Mouse (Mus musculus): ENCODE data around the gene Gm10392. TPM values are rescaled to one million over a fixed set of nuclear protein-coding genes. Genes with fewer than 3 reads are reported as not detected.

Gene Gm10392
- polyA plus RNA-seq, 1 experiment from 2014 or later: not detected

DNA sequence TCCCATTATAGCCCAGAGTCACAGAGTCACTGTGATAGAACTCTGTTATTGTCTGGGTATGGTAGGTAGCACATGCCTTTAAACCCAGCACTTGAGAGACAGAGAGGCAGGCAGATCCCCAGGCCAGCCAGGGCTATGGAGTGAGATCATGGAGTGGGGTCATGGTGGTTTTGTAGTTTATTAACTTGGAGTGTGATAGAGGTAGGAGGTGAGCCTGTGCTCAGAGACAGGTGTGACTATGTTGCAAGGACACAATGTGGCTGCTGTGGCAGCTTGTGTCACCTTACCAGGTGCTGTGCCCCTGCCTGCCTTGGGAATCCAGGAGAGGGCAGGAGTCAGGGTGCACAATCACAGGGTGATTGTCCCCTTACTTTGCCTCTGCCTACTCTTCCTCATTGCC lies 23.5 kb downstream of the Gm10392 start:
- H3K36me3 ChIP-seq (replicated peaks): peaks cover 17% of the 10 kb centered on the region
- no peaks in the 10 kb centered on the region for H3K9me3 ChIP-seq
- 0 out of 2 replicates have a peak overlapping the region, but pooled peaks have one; percentile 92 for H3K4me2 ChIP-seq
- no peak for ATAC-seq (ENCODE audit: low FRiP score)
- H3K4me3 ChIP-seq (replicated peaks): no peak overlapping the region
- H3K4me1 ChIP-seq: peaks cover 70% of the 10 kb centered on the region
- H3K27ac ChIP-seq: no peak overlapping the region
- H3K27me3 ChIP-seq: no peaks in the 10 kb centered on the region
- H3K9ac ChIP-seq: 0 out of 2 replicates have a peak overlapping the region, but pooled peaks have one; percentile 96

DNA sequence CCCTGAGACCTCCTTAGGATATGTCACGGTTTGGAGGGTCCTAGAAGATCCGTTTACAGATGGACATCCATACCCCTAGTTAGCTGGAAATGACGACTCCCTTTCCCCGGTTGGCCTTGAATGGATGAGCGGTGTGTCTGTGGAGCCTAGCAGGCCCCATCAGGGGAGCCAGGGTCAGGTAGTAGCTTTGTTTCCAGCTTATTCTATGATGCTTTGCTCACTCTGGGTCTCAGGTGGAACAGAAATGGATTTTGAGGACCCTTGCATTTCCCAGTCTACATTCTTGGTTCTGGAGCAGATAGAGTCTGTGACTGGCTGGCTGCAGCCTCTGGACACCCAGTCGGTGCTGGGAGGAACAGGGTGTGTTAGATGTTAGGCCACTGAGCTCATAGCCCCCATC lies 24.2 kb downstream of the Gm10392 start:
- 76% methylated on average over 6 of the region's 6 CpGs for WGBS
- Histone ChIP-seq H3K4me1 (peaks cover 72% of the 10 kb centered on the region), H3K27ac (peak overlapping the region; percentile 91; the same call in 1 of the 2 replicates), H3K9me3 (no peaks in the 10 kb centered on the region), H3K4me3 (replicated peaks) (peak overlapping the region; percentile 95), H3K4me2 (peak overlapping the region; percentile 92), H3K9ac (peak overlapping the region; percentile 96; the same call in 1 of the 2 replicates), H3K27me3 (no peaks in the 10 kb centered on the region), H3K36me3 (replicated peaks) (peaks cover 10% of the 10 kb centered on the region)
- no peak for ATAC-seq (ENCODE audit: low FRiP score)

DNA sequence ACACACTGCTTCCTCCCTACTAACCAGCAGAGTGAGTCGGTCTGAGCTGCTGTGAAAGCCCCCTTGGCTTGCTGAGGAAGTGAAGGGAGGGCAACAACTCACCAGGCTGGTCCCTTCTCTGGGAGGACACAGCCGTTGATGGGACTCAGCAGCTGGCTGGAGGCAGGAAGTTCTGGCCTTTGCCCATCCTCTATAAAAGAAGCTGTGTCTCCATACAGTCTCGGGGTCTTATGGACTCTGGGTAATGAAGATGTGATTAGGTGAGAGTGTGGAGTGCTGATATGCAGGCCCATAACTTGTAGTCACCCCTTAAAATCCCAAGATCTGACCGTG lies 24.7 kb downstream of the Gm10392 start:
- Histone ChIP-seq H3K27me3 (no peaks in the 10 kb centered on the region), H3K36me3 (replicated peaks) (peaks cover 6% of the 10 kb centered on the region), H3K27ac (peak overlapping the region; percentile 91; the same call in 1 of the 2 replicates), H3K9me3 (no peaks in the 10 kb centered on the region), H3K4me2 (peak overlapping the region; percentile 92), H3K9ac (peak overlapping the region; percentile 96), H3K4me3 (replicated peaks) (peak overlapping the region; percentile 95), H3K4me1 (peaks cover 71% of the 10 kb centered on the region)
- WGBS: 42% methylated on average over 4 of the region's 4 CpGs
- no peak for ATAC-seq (ENCODE audit: low FRiP score)

DNA sequence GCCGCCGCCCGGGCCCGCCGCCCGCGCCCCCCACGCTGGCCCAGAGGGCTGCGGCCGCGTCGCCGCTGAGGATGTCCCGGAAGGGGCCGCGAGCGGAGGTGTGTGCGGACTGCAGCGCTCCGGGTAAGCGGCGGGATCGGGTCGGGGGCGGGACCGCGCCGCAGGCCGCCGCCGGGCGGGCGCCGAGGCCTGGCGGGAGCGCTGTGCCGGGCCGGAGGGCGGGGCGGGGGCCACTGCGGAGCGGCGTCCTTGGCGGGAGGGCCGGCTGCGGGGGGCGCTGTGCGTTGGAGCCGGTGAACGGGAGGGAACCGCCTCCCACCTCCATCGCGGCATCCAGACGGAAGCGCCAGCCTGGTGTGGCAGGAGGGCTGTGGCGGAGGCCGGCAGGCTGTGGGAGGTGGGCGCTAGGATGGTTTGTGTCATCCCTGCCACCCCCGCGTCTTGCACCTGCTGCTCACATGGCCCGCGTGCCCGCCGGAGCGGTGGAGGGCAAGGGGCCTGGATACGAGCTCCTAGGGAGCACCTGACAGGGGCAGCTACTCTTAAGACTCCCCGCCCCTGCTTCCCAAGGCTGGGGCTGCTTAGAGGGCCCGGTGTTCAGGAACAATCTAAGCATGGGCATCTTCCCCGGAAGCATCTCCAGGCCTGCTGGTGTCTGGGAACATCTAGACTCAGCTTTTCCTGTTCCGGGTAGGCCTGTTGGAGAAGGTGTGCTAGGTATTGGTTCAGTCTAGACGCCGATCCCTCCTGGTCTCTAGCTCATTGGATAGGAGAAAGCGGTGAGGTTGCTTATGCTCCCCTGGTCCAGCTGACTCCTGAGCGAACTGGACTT lies 25.3 kb downstream of the Gm10392 start, which contains the start of gene Git1:
TSS of gene Git1 (plus strand) at position 51 of the 832 bp plus-strand sequence.
- WGBS: 2% methylated on average over 37 of the region's 74 CpGs
- Histone ChIP-seq H3K27me3 (no peaks in the 10 kb centered on the region), H3K9ac (peak within 1 kb of the TSS; percentile 96), H3K4me2 (peak within 1 kb of the TSS; percentile 92), H3K4me1 (peaks cover 70% of the 10 kb centered on the region), H3K36me3 (replicated peaks) (no peaks in the 10 kb centered on the region; the same call in 1 of the 2 replicates), H3K9me3 (no peaks in the 10 kb centered on the region), H3K4me3 (replicated peaks) (peak within 1 kb of the TSS; percentile 95), H3K27ac (peak within 1 kb of the TSS; percentile 91)
- no peak for ATAC-seq (ENCODE audit: low FRiP score)

DNA sequence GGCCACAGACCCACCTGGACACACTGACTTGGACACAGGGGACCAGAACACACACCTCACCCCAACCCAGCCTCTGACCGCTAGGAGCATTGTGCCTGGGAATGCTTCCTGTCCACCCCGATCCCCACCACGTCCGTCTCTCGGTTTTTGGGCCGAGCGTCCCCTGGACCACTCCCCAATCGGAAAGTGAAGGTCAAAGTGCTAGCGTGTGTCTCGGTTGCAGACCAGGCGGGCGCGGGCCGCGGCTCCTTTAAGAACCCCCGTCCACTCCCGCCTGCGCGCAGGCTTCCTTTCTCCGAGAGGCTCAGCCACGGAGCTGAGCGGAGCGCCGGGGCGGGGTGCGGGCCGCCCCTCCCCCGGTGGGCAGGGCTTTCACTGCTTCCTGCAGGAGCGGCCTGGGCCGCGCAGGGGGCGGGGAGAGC lies 26.1 kb downstream of the Gm10392 start:
- Histone ChIP-seq H3K4me2 (peak overlapping the region; percentile 77), H3K36me3 (replicated peaks) (no peaks in the 10 kb centered on the region), H3K9me3 (no peaks in the 10 kb centered on the region), H3K27me3 (no peaks in the 10 kb centered on the region), H3K9ac (peak overlapping the region; percentile 96), H3K27ac (peak overlapping the region; percentile 86), H3K4me3 (replicated peaks) (peak overlapping the region; percentile 95), H3K4me1 (peaks cover 72% of the 10 kb centered on the region)
- WGBS: under 1% methylated on average over 27 of the region's 32 CpGs
- peak; percentile 65 for ATAC-seq (ENCODE audit: low FRiP score)

DNA sequence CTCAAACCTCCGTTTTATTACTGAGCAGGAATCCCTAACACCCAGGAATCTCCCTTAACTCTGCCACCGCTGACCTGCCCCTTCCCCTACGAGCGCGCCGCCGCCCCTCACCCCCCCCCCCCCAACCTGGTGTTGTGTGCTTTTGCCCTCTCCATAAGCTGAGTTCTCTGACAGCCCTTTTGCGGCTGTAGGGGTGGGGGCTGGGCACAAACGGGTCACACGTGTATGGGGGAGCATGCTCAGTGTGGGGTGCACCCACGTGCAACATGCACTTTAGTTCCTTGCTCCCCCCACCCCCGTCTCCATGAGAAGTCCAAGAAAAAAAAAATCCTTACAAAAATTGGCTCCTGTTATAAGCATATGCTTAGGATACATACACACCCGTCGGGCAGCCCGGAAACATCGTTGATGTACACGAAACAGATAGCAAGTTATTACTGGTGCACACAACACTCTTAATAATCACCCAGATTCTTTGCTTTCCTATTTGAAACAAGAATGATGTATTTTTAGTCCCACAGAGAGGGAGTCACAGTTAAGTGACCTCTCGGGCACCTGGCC lies 26.6 kb downstream of the Gm10392 start:
- peak overlapping the region; percentile 96 for H3K9ac ChIP-seq
- H3K4me3 ChIP-seq (replicated peaks): peak overlapping the region; percentile 95
- WGBS: under 1% methylated on average over 18 of the region's 18 CpGs
- no peak for ATAC-seq (ENCODE audit: low FRiP score)
- H3K27ac ChIP-seq: peak overlapping the region; percentile 86
- peaks cover 72% of the 10 kb centered on the region for H3K4me1 ChIP-seq
- H3K9me3 ChIP-seq: no peaks in the 10 kb centered on the region
- H3K36me3 ChIP-seq (replicated peaks): no peaks in the 10 kb centered on the region
- peak overlapping the region; percentile 77 for H3K4me2 ChIP-seq
- no peaks in the 10 kb centered on the region for H3K27me3 ChIP-seq

DNA sequence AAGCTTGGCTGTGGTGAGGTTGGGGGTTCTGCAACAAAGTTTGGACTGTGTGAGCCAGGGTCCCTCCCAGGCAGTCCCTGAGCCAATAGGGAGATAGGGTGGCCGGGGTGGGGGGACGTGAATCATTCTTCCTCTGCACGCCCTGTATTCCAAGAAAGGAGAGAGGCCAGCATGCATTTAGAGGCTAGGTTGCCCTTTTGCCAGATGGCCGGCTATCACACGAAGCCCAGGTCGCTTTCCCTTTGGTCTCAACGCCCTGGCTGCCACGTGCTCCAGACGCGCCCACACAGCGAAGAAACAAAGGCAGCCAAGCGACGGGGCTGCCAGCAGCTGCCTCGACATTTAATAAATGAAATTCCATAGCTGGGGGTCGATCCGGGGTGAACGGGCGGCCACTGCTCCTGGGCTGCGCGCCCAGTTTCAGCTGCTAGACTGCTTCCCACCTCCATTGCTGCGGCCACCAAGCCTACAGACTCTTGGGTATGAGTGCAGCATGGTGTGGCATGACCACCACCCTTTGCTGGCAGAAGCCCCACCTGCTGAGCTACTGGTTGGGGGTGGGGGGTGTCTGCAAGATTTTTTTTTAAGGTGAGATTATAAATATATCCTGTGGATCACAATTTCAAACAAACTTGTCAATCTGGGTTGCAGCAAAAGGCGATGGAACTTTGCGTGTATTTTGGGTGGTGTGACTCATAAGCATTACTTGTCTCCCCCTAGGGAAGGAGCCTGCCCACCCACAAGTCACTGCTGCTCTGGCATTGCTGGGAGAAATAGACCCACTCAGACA lies 27.3 kb downstream of the Gm10392 start:
- Histone ChIP-seq H3K4me1 (peaks cover 72% of the 10 kb centered on the region), H3K36me3 (replicated peaks) (no peaks in the 10 kb centered on the region), H3K4me3 (replicated peaks) (peak overlapping the region; percentile 95), H3K27ac (peak overlapping the region; percentile 86), H3K4me2 (peak overlapping the region; percentile 77), H3K27me3 (no peaks in the 10 kb centered on the region), H3K9ac (peak overlapping the region; percentile 96), H3K9me3 (no peaks in the 10 kb centered on the region)
- peak; percentile 59 for ATAC-seq (ENCODE audit: low FRiP score)
- under 1% methylated on average over 23 of the region's 23 CpGs for WGBS

DNA sequence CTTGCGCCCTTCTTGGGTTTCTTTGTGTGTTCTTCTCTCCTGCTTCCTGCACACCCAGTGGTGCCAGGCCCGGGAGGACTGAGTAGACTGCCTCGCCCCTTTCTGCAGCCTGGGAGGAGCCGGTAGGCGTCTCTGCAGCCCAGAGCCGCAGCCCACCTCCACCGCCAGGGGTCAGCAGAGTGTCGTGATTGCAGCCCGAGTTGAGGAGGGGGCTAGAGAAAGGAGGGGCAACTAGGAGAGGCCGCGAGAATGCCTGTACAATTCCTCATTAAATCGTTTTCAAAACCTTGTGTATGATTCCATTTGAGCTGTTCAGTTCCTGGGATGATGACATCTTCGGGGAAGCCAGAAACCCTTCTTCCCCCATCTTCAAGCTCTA lies 27.9 kb downstream of the Gm10392 start:
- WGBS: under 1% methylated on average over 13 of the region's 13 CpGs
- no peaks in the 10 kb centered on the region for H3K9me3 ChIP-seq
- no peaks in the 10 kb centered on the region for H3K27me3 ChIP-seq
- H3K9ac ChIP-seq: peak overlapping the region; percentile 96; the same call in 1 of the 2 replicates
- H3K4me3 ChIP-seq (replicated peaks): peak overlapping the region; percentile 95
- peak; percentile 80 for ATAC-seq (ENCODE audit: low FRiP score)
- H3K4me2 ChIP-seq: peak overlapping the region; percentile 77
- H3K4me1 ChIP-seq: peaks cover 78% of the 10 kb centered on the region
- H3K36me3 ChIP-seq (replicated peaks): no peaks in the 10 kb centered on the region
- H3K27ac ChIP-seq: peak overlapping the region; percentile 86

DNA sequence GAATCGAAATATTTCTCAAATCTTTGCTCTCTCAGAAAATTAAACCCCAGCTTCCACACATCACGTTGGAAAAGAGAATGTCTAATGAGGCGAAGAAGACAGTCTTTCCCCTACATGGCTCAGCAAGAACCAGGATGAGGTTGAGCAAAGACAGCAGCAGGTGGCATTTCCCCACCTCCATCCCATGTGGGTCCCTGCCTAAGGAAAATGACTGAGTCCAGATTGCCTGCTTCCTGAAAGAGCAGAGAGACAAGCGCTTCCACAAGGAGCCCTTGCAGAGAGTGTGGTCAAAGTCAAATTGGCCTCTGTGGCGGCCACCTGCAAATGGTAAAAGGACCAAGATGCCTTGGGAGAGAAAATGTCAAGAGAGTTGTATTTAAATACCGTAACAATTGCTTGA lies 28.5 kb downstream of the Gm10392 start:
- Histone ChIP-seq H3K27me3 (no peaks in the 10 kb centered on the region), H3K4me2 (peak overlapping the region; percentile 81), H3K9me3 (no peaks in the 10 kb centered on the region), H3K4me1 (peaks cover 81% of the 10 kb centered on the region), H3K9ac (no peak overlapping the region; the same call in 1 of the 2 replicates), H3K36me3 (replicated peaks) (no peaks in the 10 kb centered on the region), H3K4me3 (replicated peaks) (peak overlapping the region; percentile 95), H3K27ac (peak overlapping the region; percentile 86; the same call in 1 of the 2 replicates)
- 70% methylated on average over 6 of the region's 6 CpGs for WGBS
- no peak for ATAC-seq (ENCODE audit: low FRiP score)

DNA sequence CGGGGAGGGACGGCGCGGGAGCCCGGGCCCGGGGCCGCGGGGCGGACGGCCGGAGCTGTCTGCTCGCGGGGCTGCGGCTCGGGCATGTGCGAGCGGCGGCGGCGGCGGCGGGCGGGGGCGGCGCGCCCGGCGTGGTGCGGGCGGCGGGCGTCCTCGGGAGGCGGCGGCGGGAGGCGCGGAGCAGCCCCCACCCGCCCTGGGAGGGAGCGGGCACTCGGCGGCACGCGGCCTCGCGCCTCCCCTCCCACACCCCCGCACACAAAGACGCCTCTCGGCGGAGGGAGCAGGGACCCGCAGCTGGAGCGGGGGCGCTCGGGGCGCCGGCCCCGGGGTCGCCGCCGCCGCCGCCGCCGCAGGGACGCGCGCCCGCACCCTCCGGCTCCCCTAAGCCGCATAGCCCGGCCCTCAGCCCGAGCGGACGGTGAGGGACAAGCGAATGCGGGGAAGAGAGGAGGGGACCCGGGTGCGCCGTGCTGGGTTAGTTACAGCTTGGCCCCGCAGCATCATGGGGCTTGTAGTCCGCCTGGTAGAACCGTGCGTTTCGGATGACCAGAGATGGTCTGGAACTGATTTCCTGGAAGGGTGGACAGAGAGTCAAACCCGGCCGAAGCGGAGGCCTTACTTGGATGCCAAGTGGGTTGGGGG lies 29.3 kb downstream of the Gm10392 start, which contains the start of gene Ankrd13b:
TSS of gene Ankrd13b (minus strand) at position 88 of the 645 bp plus-strand sequence.
- Histone ChIP-seq H3K4me1 (peaks cover 81% of the 10 kb centered on the region), H3K9ac (peak within 1 kb of the TSS; percentile 94), H3K4me3 (replicated peaks) (peak within 1 kb of the TSS; percentile 90), H3K9me3 (no peaks in the 10 kb centered on the region), H3K36me3 (replicated peaks) (no peaks in the 10 kb centered on the region), H3K27me3 (no peaks in the 10 kb centered on the region), H3K27ac (peak within 1 kb of the TSS; percentile 91), H3K4me2 (peak within 1 kb of the TSS; percentile 81)
- WGBS: under 1% methylated on average over 53 of the region's 87 CpGs
- peak; percentile 63 for ATAC-seq (ENCODE audit: low FRiP score)

DNA sequence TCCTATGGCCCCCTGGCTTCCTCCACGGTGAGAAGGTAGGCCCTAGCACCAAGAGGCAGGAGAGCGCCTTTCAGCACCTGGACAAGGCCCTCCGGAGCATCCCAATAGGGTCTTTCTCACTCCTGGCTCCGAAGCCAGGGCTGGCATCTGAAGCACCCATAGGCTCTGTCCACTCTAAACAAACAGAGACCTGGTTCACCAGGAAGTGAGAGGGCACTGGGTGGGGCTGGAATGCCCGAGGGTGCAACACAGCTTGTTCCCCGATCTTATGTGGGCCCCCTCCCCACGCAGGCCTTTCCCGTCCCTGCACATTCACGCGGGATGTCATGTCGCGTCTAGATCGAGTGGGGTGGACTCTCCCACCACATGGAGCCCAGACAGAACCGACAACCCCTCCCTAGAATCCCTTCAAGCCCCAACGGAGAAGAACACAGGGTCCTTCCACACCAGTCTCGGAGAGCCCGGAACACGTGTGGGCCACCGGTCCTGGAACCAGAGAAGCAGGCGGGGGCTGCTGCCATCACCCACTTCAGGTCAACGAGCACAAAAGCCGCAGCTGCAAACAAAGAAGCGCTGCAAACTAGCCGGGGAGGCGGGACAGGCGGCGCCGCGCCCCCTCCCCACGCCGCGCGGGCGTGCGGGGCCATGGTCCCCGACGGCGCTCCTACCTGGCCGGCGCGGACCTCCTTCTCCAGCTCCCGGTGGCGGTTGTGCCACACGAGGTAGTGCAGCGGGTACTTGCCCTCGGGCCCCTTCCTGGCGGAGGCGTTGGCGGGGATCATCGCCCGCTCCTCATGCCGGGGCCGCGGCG lies 30.0 kb downstream of the Gm10392 start:
- H3K4me3 ChIP-seq (replicated peaks): peak overlapping the region; percentile 90
- no peaks in the 10 kb centered on the region for H3K27me3 ChIP-seq
- peak overlapping the region; percentile 91 for H3K27ac ChIP-seq
- no peak for ATAC-seq (ENCODE audit: low FRiP score)
- H3K9me3 ChIP-seq: no peaks in the 10 kb centered on the region
- H3K9ac ChIP-seq: peak overlapping the region; percentile 94
- no peaks in the 10 kb centered on the region for H3K36me3 ChIP-seq (replicated peaks)
- peaks cover 75% of the 10 kb centered on the region for H3K4me1 ChIP-seq
- peak overlapping the region; percentile 81 for H3K4me2 ChIP-seq
- WGBS: 2% methylated on average over 55 of the region's 55 CpGs

All from forebrain, embryonic 12.5 days (tissue).